Mouse (Mus musculus): ENCODE measurements around the gene Acap3. TPM values are rescaled to one million over a fixed set of nuclear protein-coding genes. Genes with fewer than 3 reads are reported as not detected.

The Acap3 gene
- polyA plus RNA-seq, 1 experiment from 2014 or later, result 23.3 TPM

GRCm38 (mm10) chr4:155856071-155856470 is 35.6 kb upstream of the Acap3 start:
- WGBS, result 92% methylated on average over 12 of the region's 12 CpGs
- Histone ChIP-seq H3K9ac (no peak overlapping the region), H3K4me1 (peaks cover 8% of the 10 kb centered on the region; the same call in 1 of the 2 replicates), H3K27me3 (no peaks in the 10 kb centered on the region), H3K9me3 (no peaks in the 10 kb centered on the region), H3K4me2 (no peak overlapping the region), H3K4me3 (no peak overlapping the region), H3K36me3 (peaks cover 82% of the 10 kb centered on the region), H3K27ac (no peak overlapping the region)
- ATAC-seq (ENCODE audit: insufficient number of reproducible peaks, low FRiP score, low TSS enrichment, low read depth), result no peak

- H3K4me3 ChIP-seq, result no peak overlapping the region
- H3K36me3 ChIP-seq, result peaks cover 82% of the 10 kb centered on the region
- H3K9me3 ChIP-seq, result no peaks in the 10 kb centered on the region
- no peak overlapping the region for H3K27ac ChIP-seq
- no peaks in the 10 kb centered on the region for H3K27me3 ChIP-seq
- H3K4me2 ChIP-seq, result no peak overlapping the region
- no peak for ATAC-seq (ENCODE audit: insufficient number of reproducible peaks, low FRiP score, low TSS enrichment, low read depth)
- 84% methylated on average over 3 of the region's 3 CpGs for WGBS
- no peak overlapping the region for H3K9ac ChIP-seq
- 0 out of 2 replicates have a peak, but pooled peaks cover under 1% of the 10 kb centered on the region for H3K4me1 ChIP-seq
These were observed 34.7 kb upstream of the Acap3 start for GRCm38 (mm10) chr4:155856881-155857280.

GRCm38 (mm10) chr4:155859318-155859717 is 32.3 kb upstream of the Acap3 start:
- Histone ChIP-seq H3K9me3 (no peaks in the 10 kb centered on the region), H3K4me1 (no peaks in the 10 kb centered on the region), H3K27ac (no peak overlapping the region), H3K9ac (no peak overlapping the region), H3K36me3 (peaks cover 65% of the 10 kb centered on the region), H3K27me3 (no peaks in the 10 kb centered on the region), H3K4me3 (no peak overlapping the region), H3K4me2 (no peak overlapping the region)
- ATAC-seq (ENCODE audit: insufficient number of reproducible peaks, low FRiP score, low TSS enrichment, low read depth), result no peak
- 15% methylated on average over 13 of the region's 13 CpGs for WGBS

- Histone ChIP-seq H3K9ac (no peak overlapping the region), H3K4me2 (no peak overlapping the region), H3K9me3 (no peaks in the 10 kb centered on the region), H3K36me3 (peaks cover 56% of the 10 kb centered on the region), H3K4me3 (no peak overlapping the region), H3K27ac (no peak overlapping the region), H3K27me3 (no peaks in the 10 kb centered on the region), H3K4me1 (no peaks in the 10 kb centered on the region)
- WGBS, result 88% methylated on average over 7 of the region's 7 CpGs
- ATAC-seq (ENCODE audit: insufficient number of reproducible peaks, low FRiP score, low TSS enrichment, low read depth), result no peak
These were observed 29.8 kb upstream of the Acap3 start for GRCm38 (mm10) chr4:155861787-155862186.

GRCm38 (mm10) chr4:155863001-155863400 is 28.6 kb upstream of the Acap3 start, which contains the start of gene Tas1r3:
TSS of gene Tas1r3 (minus strand) at chr4:155863362.
- Histone ChIP-seq H3K4me2 (no peak within 1 kb of the TSS), H3K9ac (no peak within 1 kb of the TSS), H3K9me3 (no peaks in the 10 kb centered on the region), H3K4me3 (no peak within 1 kb of the TSS), H3K36me3 (peaks cover 47% of the 10 kb centered on the region), H3K4me1 (no peaks in the 10 kb centered on the region), H3K27me3 (no peaks in the 10 kb centered on the region), H3K27ac (no peak within 1 kb of the TSS)
- WGBS, result 84% methylated on average over 5 of the region's 5 CpGs
- no peak for ATAC-seq (ENCODE audit: insufficient number of reproducible peaks, low FRiP score, low TSS enrichment, low read depth)

- Histone ChIP-seq H3K27ac (0 out of 2 replicates have a peak overlapping the region, but pooled peaks have one; percentile 43), H3K4me3 (peak overlapping the region; percentile 72), H3K36me3 (peaks cover 39% of the 10 kb centered on the region), H3K4me1 (peaks cover 20% of the 10 kb centered on the region), H3K4me2 (peak overlapping the region; percentile 86), H3K27me3 (no peaks in the 10 kb centered on the region), H3K9me3 (no peaks in the 10 kb centered on the region), H3K9ac (peak overlapping the region; percentile 69)
- ATAC-seq (ENCODE audit: insufficient number of reproducible peaks, low FRiP score, low TSS enrichment, low read depth), result no peak
- WGBS, result 7% methylated on average over 22 of the region's 22 CpGs
These were observed 22.9 kb upstream of the Acap3 start for GRCm38 (mm10) chr4:155868614-155869298.

GRCm38 (mm10) chr4:155869317-155870033 is 22.1 kb upstream of the Acap3 start, which contains the start of the genes Cptp and Ints11:
TSS of gene Cptp (minus strand) at chr4:155869440.
TSS of gene Ints11 (plus strand) at chr4:155869546.
- no peaks in the 10 kb centered on the region for H3K9me3 ChIP-seq
- H3K36me3 ChIP-seq, result peaks cover 46% of the 10 kb centered on the region
- WGBS, result 1% methylated on average over 63 of the region's 63 CpGs
- peaks cover 20% of the 10 kb centered on the region for H3K4me1 ChIP-seq
- peak; percentile 95 for ATAC-seq (ENCODE audit: insufficient number of reproducible peaks, low FRiP score, low TSS enrichment, low read depth)
- H3K27ac ChIP-seq, result peak within 1 kb of the TSS; percentile 71; the same call in 1 of the 2 replicates
- H3K27me3 ChIP-seq, result no peaks in the 10 kb centered on the region
- H3K4me3 ChIP-seq, result peak within 1 kb of the TSS; percentile 72
- peak within 1 kb of the TSS; percentile 86 for H3K4me2 ChIP-seq
- peak within 1 kb of the TSS; percentile 69 for H3K9ac ChIP-seq

GRCm38 (mm10) chr4:155871404-155871803 is 20.2 kb upstream of the Acap3 start:
- no peak overlapping the region for H3K4me3 ChIP-seq
- H3K27me3 ChIP-seq, result no peaks in the 10 kb centered on the region
- peaks cover 47% of the 10 kb centered on the region for H3K36me3 ChIP-seq
- H3K27ac ChIP-seq, result no peak overlapping the region
- H3K4me2 ChIP-seq, result no peak overlapping the region
- no peak for ATAC-seq (ENCODE audit: insufficient number of reproducible peaks, low FRiP score, low TSS enrichment, low read depth)
- H3K9ac ChIP-seq, result no peak overlapping the region
- H3K4me1 ChIP-seq, result peaks cover 20% of the 10 kb centered on the region
- no peaks in the 10 kb centered on the region for H3K9me3 ChIP-seq
- WGBS, result 88% methylated on average over 7 of the region's 7 CpGs

GRCm38 (mm10) chr4:155883587-155883986 is 8.0 kb upstream of the Acap3 start:
- 87% methylated on average over 3 of the region's 3 CpGs for WGBS
- Histone ChIP-seq H3K4me3 (no peak overlapping the region), H3K9me3 (no peaks in the 10 kb centered on the region), H3K9ac (no peak overlapping the region), H3K4me2 (no peak overlapping the region), H3K36me3 (peaks cover 56% of the 10 kb centered on the region), H3K27me3 (no peaks in the 10 kb centered on the region), H3K4me1 (no peaks in the 10 kb centered on the region), H3K27ac (no peak overlapping the region)
- ATAC-seq (ENCODE audit: insufficient number of reproducible peaks, low FRiP score, low TSS enrichment, low read depth), result no peak

GRCm38 (mm10) chr4:155886330-155886729 is 5.3 kb upstream of the Acap3 start:
- Histone ChIP-seq H3K9me3 (no peaks in the 10 kb centered on the region), H3K9ac (no peak overlapping the region), H3K27me3 (no peaks in the 10 kb centered on the region), H3K4me1 (peaks cover 13% of the 10 kb centered on the region), H3K4me3 (no peak overlapping the region), H3K4me2 (no peak overlapping the region), H3K36me3 (peaks cover 63% of the 10 kb centered on the region), H3K27ac (no peak overlapping the region)
- ATAC-seq (ENCODE audit: insufficient number of reproducible peaks, low FRiP score, low TSS enrichment, low read depth), result no peak
- 91% methylated on average over 5 of the region's 5 CpGs for WGBS

- H3K4me3 ChIP-seq, result no peak overlapping the region
- WGBS, result 88% methylated on average over 10 of the region's 10 CpGs
- no peaks in the 10 kb centered on the region for H3K27me3 ChIP-seq
- H3K9ac ChIP-seq, result no peak overlapping the region
- H3K9me3 ChIP-seq, result no peaks in the 10 kb centered on the region
- peaks cover 15% of the 10 kb centered on the region for H3K4me1 ChIP-seq
- ATAC-seq (ENCODE audit: insufficient number of reproducible peaks, low FRiP score, low TSS enrichment, low read depth), result no peak
- no peak overlapping the region for H3K27ac ChIP-seq
- H3K36me3 ChIP-seq, result peaks cover 63% of the 10 kb centered on the region
- no peak overlapping the region for H3K4me2 ChIP-seq
These were observed 3.9 kb upstream of the Acap3 start for GRCm38 (mm10) chr4:155887674-155888073.

- Histone ChIP-seq H3K4me2 (no peak overlapping the region), H3K27me3 (no peaks in the 10 kb centered on the region), H3K4me1 (peaks cover 20% of the 10 kb centered on the region), H3K4me3 (no peak overlapping the region), H3K9me3 (no peaks in the 10 kb centered on the region), H3K36me3 (peaks cover 63% of the 10 kb centered on the region), H3K27ac (no peak overlapping the region), H3K9ac (no peak overlapping the region)
- no peak for ATAC-seq (ENCODE audit: insufficient number of reproducible peaks, low FRiP score, low TSS enrichment, low read depth)
- 89% methylated on average over 9 of the region's 9 CpGs for WGBS
These were observed 3.4 kb upstream of the Acap3 start for GRCm38 (mm10) chr4:155888181-155888580.
